Mouse (Mus musculus) layer of hippocampus, adult 18-20 months (tissue): Measurements from ENCODE around the gene Lpo. TPM values are rescaled to one million over a fixed set of nuclear protein-coding genes. Genes with fewer than 3 reads are reported as not detected.

ENCODE experiments used
- DNase-seq, 2 experiments: peaks; one replicate each; pipeline ENCODE4 v3.0.0; 2022; ENCODE audit warnings: low spot score in 2 of 2
- total RNA-seq, 2 experiments: library from RNA; stranded (reverse); gene quantifications; 2 replicates each; pipeline ENCODE4 v1.2.3; 2021

Gene Lpo
- total RNA-seq, 2 experiments from 2014 or later: 0.15 to 0.37 TPM

- DNase-seq: no peak
Observed at GRCm38 (mm10) chr11:87805448-87805847, 22.6 kb downstream of the Lpo start.

- peak in 1 of 2 experiments; percentile 62 for DNase-seq
Observed at GRCm38 (mm10) chr11:87802621-87803020, 25.5 kb downstream of the Lpo start.

- DNase-seq: peak; percentile 65 to 66
Observed at GRCm38 (mm10) chr11:87801711-87802275, 26.3 kb downstream of the Lpo start.

- DNase-seq: no peak
Observed at GRCm38 (mm10) chr11:87793460-87793859, 34.6 kb downstream of the Lpo start, which contains the start of gene Mpo. Gene Mpo (plus strand): TSS chr11:87793581.

GRCm38 (mm10) chr11:87790088-87790487 lies 38.0 kb downstream of the Lpo start:
- DNase-seq: no peak

- no peak for DNase-seq
Observed at GRCm38 (mm10) chr11:87780130-87780529, 48.0 kb downstream of the Lpo start.

GRCm38 (mm10) chr11:87779392-87779791 lies 48.7 kb downstream of the Lpo start:
- DNase-seq: no peak

- no peak for DNase-seq
Observed at GRCm38 (mm10) chr11:87778915-87779314, 49.2 kb downstream of the Lpo start.

- peak; percentile 72 to 76 for DNase-seq
Observed at GRCm38 (mm10) chr11:87778100-87778765, 49.9 kb downstream of the Lpo start.

- no peak for DNase-seq
Observed at GRCm38 (mm10) chr11:87772354-87772753, 55.7 kb downstream of the Lpo start.

- DNase-seq: peak; percentile 42 to 73
Observed at GRCm38 (mm10) chr11:87770989-87771388, 57.1 kb downstream of the Lpo start.

GRCm38 (mm10) chr11:87768745-87769144 lies 59.3 kb downstream of the Lpo start:
- no peak for DNase-seq

GRCm38 (mm10) chr11:87763988-87764876 lies 63.9 kb downstream of the Lpo start:
- DNase-seq: peak; percentile 51

GRCm38 (mm10) chr11:87763511-87763987 lies 64.5 kb downstream of the Lpo start:
- peak; percentile 50 to 60 for DNase-seq

GRCm38 (mm10) chr11:87762702-87763385 lies 65.2 kb downstream of the Lpo start:
- DNase-seq: peak in 1 of 2 experiments; percentile 26

GRCm38 (mm10) chr11:87761806-87762701 lies 66.0 kb downstream of the Lpo start:
- peak in 1 of 2 experiments; percentile 25 for DNase-seq

GRCm38 (mm10) chr11:87761181-87761721 lies 66.8 kb downstream of the Lpo start:
- no peak for DNase-seq

GRCm38 (mm10) chr11:87760301-87761081 lies 67.6 kb downstream of the Lpo start, which contains the start of gene Tspoap1:
Gene Tspoap1 (plus strand): TSS chr11:87760541.
- DNase-seq: peak; percentile 81 to 83

- DNase-seq: peak in 1 of 2 experiments; percentile 60
Observed at GRCm38 (mm10) chr11:87759609-87760005, 68.5 kb downstream of the Lpo start.
